In genomic region chr15:89169431-89169830, GRCm38 (mm10) we compare ENCODE assay signal across 8 mouse cellular contexts. TPM values are rescaled to one million over a fixed set of nuclear protein-coding genes. Genes with fewer than 3 reads are reported as not detected.
A peak's percentile ranks its signal among the peaks of the same experiment; 100 is the strongest.
DNase-seq lines count a peak whose midpoint lies in the region; ATAC-seq lines count a peak whose summit lies in the region.

No protein-coding gene starts in this region.

- H3K9me3 ChIP-seq in hindbrain, embryonic 13.5 days, result no peaks in the 10 kb centered on the region

- H3K36me3 ChIP-seq in hindbrain, embryonic 13.5 days, result peaks cover 56% of the 10 kb centered on the region

- peak overlapping the region; percentile 46; the same call in 1 of the 2 replicates for H3K9ac ChIP-seq in hindbrain, embryonic 13.5 days

- DNase-seq in Muller cell, postnatal 12 days (ENCODE audit: inconsistent ontology term), result peak; percentile 99
- DNase-seq in cerebellum, postnatal 14 days, result peak; percentile 80 to 83
- peak; percentile 50 to 62 for DNase-seq in frontal cortex, postnatal 25 days (ENCODE audit: low spot score in 2 of 2)
- peak; percentile 80 for DNase-seq in left cerebral cortex, adult 11 months (ENCODE audit: low spot score)
- DNase-seq in lung, postnatal 14 days, result peak; percentile 86
- DNase-seq in right cerebral cortex, postnatal 36 days (ENCODE audit: low spot score in 2 of 2), result peak; percentile 84 to 85
- DNase-seq in natural killer cell, adult 2 months (ENCODE audit: low spot score in 2 of 2), result no peak

- H3K27ac ChIP-seq in hindbrain, embryonic 13.5 days, result peak overlapping the region; percentile 58

- no peaks in the 10 kb centered on the region for H3K27me3 ChIP-seq in hindbrain, embryonic 13.5 days

- 7% methylated on average over 10 of the region's 10 CpGs for WGBS in hindbrain, embryonic 13.5 days

- H3K4me2 ChIP-seq in hindbrain, embryonic 13.5 days, result peak overlapping the region; percentile 16; the same call in 1 of the 2 replicates

- H3K4me3 ChIP-seq in hindbrain, embryonic 13.5 days, result no peak overlapping the region

- H3K4me1 ChIP-seq in hindbrain, embryonic 13.5 days (replicated peaks), result peaks cover 52% of the 10 kb centered on the region

- peak; percentile 41; the same call in 1 of the 2 replicates for ATAC-seq in hindbrain, embryonic 13.5 days (ENCODE audit: low FRiP score)

RNA-seq across cellular contexts. Expression of gene Plxnb2, which starts 11.2 kb away (rescaled TPM):
- polyA plus RNA-seq in hindbrain, embryonic 13.5 days (2015; fragmentation: Nextera tagmentation; extraction: Ambion mirVana), result 99.2 and 104 TPM in 2 replicates

RNA-seq across cellular contexts. Expression of gene Mapk11, which starts 20.0 kb away (rescaled TPM):
- polyA plus RNA-seq in hindbrain, embryonic 13.5 days (2015; fragmentation: Nextera tagmentation; extraction: Ambion mirVana), result 36.1 and 36.5 TPM in 2 replicates

RNA-seq across cellular contexts. Expression of gene Dennd6b, which starts 26.9 kb away (rescaled TPM):
- 75.1 and 86.5 TPM in 2 replicates for polyA plus RNA-seq in hindbrain, embryonic 13.5 days (2015; fragmentation: Nextera tagmentation; extraction: Ambion mirVana)

RNA-seq across cellular contexts. Expression of gene Mapk12, which starts 28.9 kb away (rescaled TPM):
- 5.9 and 7.1 TPM in 2 replicates for polyA plus RNA-seq in hindbrain, embryonic 13.5 days (2015; fragmentation: Nextera tagmentation; extraction: Ambion mirVana)

RNA-seq across cellular contexts. Expression of gene Hdac10, which starts 40.9 kb away (rescaled TPM):
- 24.3 and 24.5 TPM in 2 replicates for polyA plus RNA-seq in hindbrain, embryonic 13.5 days (2015; fragmentation: Nextera tagmentation; extraction: Ambion mirVana)

Comparison
In these comparisons a context has a peak if more than half of its experiments do, and no peak if none do; other contexts are left out.
1. DNase-seq: peak in Muller cell, postnatal 12 days (single experiment), cerebellum, postnatal 14 days (2 of 2), frontal cortex, postnatal 25 days (2 of 2), left cerebral cortex, adult 11 months (single experiment), lung, postnatal 14 days (single experiment) and right cerebral cortex, postnatal 36 days (2 of 2); none in natural killer cell, adult 2 months (0 of 2).